Mouse (Mus musculus): Measurements from ENCODE around the gene Aph1a. TPM values are rescaled to one million over a fixed set of nuclear protein-coding genes. Genes with fewer than 3 reads are reported as not detected.
A peak's percentile ranks its signal among the peaks of the same experiment; 100 is the strongest.

The Aph1a gene
- polyA plus RNA-seq, 1 experiment from 2014 or later, result 34.3 TPM

DNA sequence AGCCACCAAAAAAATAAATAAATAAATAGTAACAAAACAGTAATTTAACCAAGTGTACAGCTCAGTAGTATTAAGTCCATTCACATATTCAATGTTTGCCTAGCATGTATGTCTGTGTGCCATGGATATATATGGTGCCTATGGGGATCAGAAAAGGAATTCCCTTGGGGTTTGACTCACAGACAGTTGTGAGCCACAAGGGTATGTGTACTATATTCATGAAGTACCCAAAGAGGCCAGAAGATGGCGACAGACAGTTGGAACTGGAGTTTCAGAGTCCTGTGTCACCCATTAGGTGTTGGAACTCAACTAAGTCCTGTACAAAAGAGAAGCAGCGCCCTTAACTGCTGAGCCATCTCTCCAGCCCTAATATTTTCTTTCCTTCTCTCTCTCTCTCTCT is 32.0 kb upstream of the Aph1a start:
- H3K27me3 ChIP-seq (ENCODE audit: control insufficient read depth, insufficient read depth, low read length), result no peaks in the 10 kb centered on the region
- H3K36me3 ChIP-seq (ENCODE audit: control insufficient read depth, insufficient read depth, low read length), result 0 out of 2 replicates have a peak, but pooled peaks cover 7% of the 10 kb centered on the region
- WGBS, result 33% methylated on average over 2 of the region's 2 CpGs
- H3K4me2 ChIP-seq, result no peak overlapping the region
- H3K4me1 ChIP-seq (ENCODE audit: control insufficient read depth, insufficient read depth, low read length), result no peaks in the 10 kb centered on the region
- H3K9ac ChIP-seq (ENCODE audit: low read length), result no peak overlapping the region
- peak; percentile 65; the same call in 1 of the 2 replicates for ATAC-seq (ENCODE audit: low FRiP score)
- no peak overlapping the region for H3K27ac ChIP-seq (ENCODE audit: low read depth, low read length)
- DNase-seq (ENCODE audit: low spot score, missing footprints), result peak; percentile 95
- H3K4me3 ChIP-seq (ENCODE audit: low read depth, low read length), result no peak overlapping the region
- H3K9me3 ChIP-seq (ENCODE audit: control insufficient read depth, low read length), result no peaks in the 10 kb centered on the region; the same call in 1 of the 2 replicates

DNA sequence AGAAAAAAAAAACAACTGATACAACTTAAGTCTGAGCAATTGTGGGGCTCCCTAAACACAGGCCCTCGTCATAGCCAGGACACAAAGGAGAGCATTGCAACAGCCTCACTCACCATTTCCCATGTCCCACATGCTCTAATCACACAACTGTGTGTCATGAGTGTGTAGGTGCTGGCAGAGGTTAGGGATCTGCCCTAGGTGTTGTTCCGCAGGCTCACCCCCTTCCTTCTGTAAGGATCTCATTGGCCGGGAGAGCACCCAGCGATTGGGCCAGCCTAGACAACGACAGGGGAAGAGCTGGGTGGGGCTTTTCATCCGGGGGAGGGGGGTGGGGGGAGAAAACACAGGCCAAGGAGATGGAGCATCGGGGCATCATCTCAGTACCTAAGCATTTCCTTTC is 30.2 kb upstream of the Aph1a start:
- WGBS, result 79% methylated on average over 7 of the region's 7 CpGs
- H3K4me3 ChIP-seq (ENCODE audit: low read depth, low read length), result no peak overlapping the region
- no peaks in the 10 kb centered on the region for H3K4me1 ChIP-seq (ENCODE audit: control insufficient read depth, insufficient read depth, low read length)
- peaks cover 13% of the 10 kb centered on the region for H3K36me3 ChIP-seq (ENCODE audit: control insufficient read depth, insufficient read depth, low read length)
- no peaks in the 10 kb centered on the region; the same call in 1 of the 2 replicates for H3K9me3 ChIP-seq (ENCODE audit: control insufficient read depth, low read length)
- no peak overlapping the region for H3K4me2 ChIP-seq
- no peak overlapping the region for H3K27ac ChIP-seq (ENCODE audit: low read depth, low read length)
- ATAC-seq (ENCODE audit: low FRiP score) (no peak), DNase-seq (ENCODE audit: low spot score, missing footprints) (no peak)
- no peak overlapping the region for H3K9ac ChIP-seq (ENCODE audit: low read length)
- no peaks in the 10 kb centered on the region for H3K27me3 ChIP-seq (ENCODE audit: control insufficient read depth, insufficient read depth, low read length)

DNA sequence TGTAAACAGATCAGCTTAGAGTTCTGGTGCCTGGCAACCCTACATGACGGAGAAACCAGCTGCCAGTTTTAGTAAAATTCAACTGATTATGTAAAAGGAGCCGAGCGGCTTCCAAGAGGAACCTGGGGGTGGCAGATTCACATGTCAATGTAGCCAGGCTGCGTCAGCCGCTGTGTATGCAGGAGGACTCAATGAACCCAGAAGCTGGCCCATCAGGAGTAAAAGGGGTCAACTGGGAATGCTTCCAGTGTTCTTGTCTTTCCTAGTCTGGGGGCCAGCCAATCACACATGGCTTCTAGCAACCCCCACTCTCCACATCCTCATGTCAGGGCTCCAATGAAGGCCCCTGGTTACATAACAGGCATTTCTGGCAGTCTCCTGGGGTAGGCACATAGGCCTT is 28.7 kb upstream of the Aph1a start:
- WGBS, result 91% methylated on average over 5 of the region's 5 CpGs
- Histone ChIP-seq H3K27ac (ENCODE audit: low read depth, low read length) (no peak overlapping the region), H3K27me3 (ENCODE audit: control insufficient read depth, insufficient read depth, low read length) (no peaks in the 10 kb centered on the region), H3K4me3 (ENCODE audit: low read depth, low read length) (no peak overlapping the region), H3K4me2 (no peak overlapping the region), H3K9me3 (ENCODE audit: control insufficient read depth, low read length) (no peaks in the 10 kb centered on the region; the same call in 1 of the 2 replicates), H3K9ac (ENCODE audit: low read length) (no peak overlapping the region), H3K4me1 (ENCODE audit: control insufficient read depth, insufficient read depth, low read length) (no peaks in the 10 kb centered on the region), H3K36me3 (ENCODE audit: control insufficient read depth, insufficient read depth, low read length) (peaks cover 21% of the 10 kb centered on the region)
- DNase-seq (ENCODE audit: low spot score, missing footprints) (no peak), ATAC-seq (ENCODE audit: low FRiP score) (no peak)

DNA sequence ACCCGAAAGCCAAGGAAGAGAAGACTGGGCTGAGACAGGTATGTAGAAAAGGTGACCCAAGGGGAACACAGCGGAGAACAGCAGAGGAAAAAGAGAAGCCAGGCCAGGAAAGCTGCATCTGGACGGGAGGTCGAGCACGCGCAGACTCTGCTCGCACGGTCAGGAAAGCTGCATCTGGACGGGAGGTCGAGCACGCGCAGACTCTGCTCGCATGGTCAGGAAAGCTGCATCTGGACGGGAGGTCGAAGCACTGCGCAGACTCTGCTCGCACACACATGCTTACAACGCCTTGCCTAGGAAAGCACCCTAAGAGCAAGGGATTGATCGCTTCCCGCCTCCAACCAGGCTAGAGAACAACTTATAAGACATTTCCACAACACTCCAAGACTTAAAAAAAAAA is 28.2 kb upstream of the Aph1a start:
- Histone ChIP-seq H3K36me3 (ENCODE audit: control insufficient read depth, insufficient read depth, low read length) (peaks cover 21% of the 10 kb centered on the region), H3K27me3 (ENCODE audit: control insufficient read depth, insufficient read depth, low read length) (no peaks in the 10 kb centered on the region), H3K4me2 (no peak overlapping the region), H3K4me1 (ENCODE audit: control insufficient read depth, insufficient read depth, low read length) (peaks cover under 1% of the 10 kb centered on the region; the same call in 1 of the 2 replicates), H3K9me3 (ENCODE audit: control insufficient read depth, low read length) (no peaks in the 10 kb centered on the region; the same call in 1 of the 2 replicates), H3K4me3 (ENCODE audit: low read depth, low read length) (no peak overlapping the region), H3K27ac (ENCODE audit: low read depth, low read length) (no peak overlapping the region), H3K9ac (ENCODE audit: low read length) (no peak overlapping the region)
- WGBS, result 92% methylated on average over 20 of the region's 20 CpGs
- DNase-seq (ENCODE audit: low spot score, missing footprints) (no peak), ATAC-seq (ENCODE audit: low FRiP score) (no peak)

DNA sequence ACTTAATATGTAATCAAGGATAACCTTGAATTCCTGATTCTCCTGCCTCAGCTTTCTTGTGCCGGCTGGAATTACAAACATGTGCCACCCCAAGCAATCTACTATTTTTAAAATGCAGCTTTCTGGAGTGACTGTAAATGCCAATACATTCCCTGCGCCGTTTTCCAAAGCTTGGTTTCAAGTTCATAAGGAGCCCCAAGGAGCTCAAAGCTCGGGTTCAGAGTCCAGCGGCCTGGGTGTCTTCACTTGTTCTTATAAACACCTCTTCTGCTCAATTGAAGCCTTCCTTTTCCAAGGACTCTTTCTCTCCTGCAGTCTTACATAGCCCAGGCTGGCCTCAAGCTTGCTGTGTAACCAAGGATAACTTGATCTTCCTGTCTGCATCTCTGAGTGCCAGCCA is 27.7 kb upstream of the Aph1a start:
- peaks cover 5% of the 10 kb centered on the region; the same call in 1 of the 2 replicates for H3K4me1 ChIP-seq (ENCODE audit: control insufficient read depth, insufficient read depth, low read length)
- H3K36me3 ChIP-seq (ENCODE audit: control insufficient read depth, insufficient read depth, low read length), result peaks cover 21% of the 10 kb centered on the region
- no peak overlapping the region for H3K9ac ChIP-seq (ENCODE audit: low read length)
- H3K9me3 ChIP-seq (ENCODE audit: control insufficient read depth, low read length), result no peaks in the 10 kb centered on the region; the same call in 1 of the 2 replicates
- H3K4me3 ChIP-seq (ENCODE audit: low read depth, low read length), result no peak overlapping the region
- 96% methylated on average over 5 of the region's 5 CpGs for WGBS
- H3K27me3 ChIP-seq (ENCODE audit: control insufficient read depth, insufficient read depth, low read length), result no peaks in the 10 kb centered on the region
- no peak overlapping the region for H3K4me2 ChIP-seq
- DNase-seq (ENCODE audit: low spot score, missing footprints), result no peak
- no peak overlapping the region for H3K27ac ChIP-seq (ENCODE audit: low read depth, low read length)
- ATAC-seq (ENCODE audit: low FRiP score), result no peak

DNA sequence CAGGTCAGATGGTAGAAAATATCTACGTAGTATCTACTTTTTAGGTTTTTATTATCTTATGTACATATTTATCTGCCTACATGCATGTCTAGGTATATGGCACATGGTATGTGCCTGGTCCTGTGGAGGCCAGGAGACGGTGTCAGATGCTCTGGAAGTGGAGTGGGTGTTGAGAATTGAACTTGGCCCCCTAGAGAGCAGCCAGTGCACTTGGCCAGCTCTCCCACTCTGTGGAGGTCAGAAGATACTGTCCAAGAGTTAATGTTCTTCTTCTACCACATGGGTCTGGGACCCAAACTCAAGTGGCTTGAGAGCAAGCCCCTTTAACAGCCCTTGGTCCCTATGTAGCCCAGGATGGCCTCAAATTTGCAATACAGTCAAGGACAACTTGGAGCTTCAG is 26.4 kb upstream of the Aph1a start:
- Histone ChIP-seq H3K4me2 (no peak overlapping the region), H3K9me3 (ENCODE audit: control insufficient read depth, low read length) (no peaks in the 10 kb centered on the region), H3K27me3 (ENCODE audit: control insufficient read depth, insufficient read depth, low read length) (no peaks in the 10 kb centered on the region), H3K9ac (ENCODE audit: low read length) (no peak overlapping the region), H3K4me3 (ENCODE audit: low read depth, low read length) (no peak overlapping the region), H3K36me3 (ENCODE audit: control insufficient read depth, insufficient read depth, low read length) (peaks cover 21% of the 10 kb centered on the region), H3K4me1 (ENCODE audit: control insufficient read depth, insufficient read depth, low read length) (peaks cover 11% of the 10 kb centered on the region), H3K27ac (ENCODE audit: low read depth, low read length) (no peak overlapping the region)
- 100% methylated on average over 2 of the region's 2 CpGs for WGBS
- no peak for ATAC-seq (ENCODE audit: low FRiP score)
- no peak for DNase-seq (ENCODE audit: low spot score, missing footprints)

DNA sequence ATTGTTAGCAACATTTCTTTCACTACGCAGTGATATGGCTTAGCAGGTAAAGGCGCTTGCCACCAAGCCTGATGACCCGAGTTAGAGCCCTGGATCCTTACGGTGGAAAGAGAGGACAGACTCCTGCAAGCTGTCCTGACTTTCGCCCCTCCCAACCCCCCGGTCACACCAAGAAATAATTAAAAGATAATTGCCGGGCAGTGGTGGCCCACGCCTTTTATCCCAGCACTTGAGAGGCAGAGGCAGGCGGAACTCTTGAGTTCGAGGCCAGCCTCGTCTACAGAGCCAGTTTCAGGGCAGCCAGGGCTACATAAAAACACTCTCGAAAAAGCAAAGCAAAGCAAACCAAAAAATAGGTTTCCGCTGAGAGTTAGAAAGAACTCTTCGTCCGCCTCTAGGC is 22.8 kb upstream of the Aph1a start:
- no peaks in the 10 kb centered on the region for H3K27me3 ChIP-seq (ENCODE audit: control insufficient read depth, insufficient read depth, low read length)
- no peak overlapping the region for H3K27ac ChIP-seq (ENCODE audit: low read depth, low read length)
- no peak for DNase-seq (ENCODE audit: low spot score, missing footprints)
- H3K9me3 ChIP-seq (ENCODE audit: control insufficient read depth, low read length), result no peaks in the 10 kb centered on the region
- H3K4me2 ChIP-seq, result peak overlapping the region; percentile 63
- H3K4me1 ChIP-seq (ENCODE audit: control insufficient read depth, insufficient read depth, low read length), result peaks cover 12% of the 10 kb centered on the region
- ATAC-seq (ENCODE audit: low FRiP score), result peak; percentile 35
- peaks cover 14% of the 10 kb centered on the region for H3K36me3 ChIP-seq (ENCODE audit: control insufficient read depth, insufficient read depth, low read length)
- 9% methylated on average over 15 of the region's 15 CpGs for WGBS
- H3K9ac ChIP-seq (ENCODE audit: low read length), result peak overlapping the region; percentile 83
- H3K4me3 ChIP-seq (ENCODE audit: low read depth, low read length), result peak overlapping the region; percentile 61

DNA sequence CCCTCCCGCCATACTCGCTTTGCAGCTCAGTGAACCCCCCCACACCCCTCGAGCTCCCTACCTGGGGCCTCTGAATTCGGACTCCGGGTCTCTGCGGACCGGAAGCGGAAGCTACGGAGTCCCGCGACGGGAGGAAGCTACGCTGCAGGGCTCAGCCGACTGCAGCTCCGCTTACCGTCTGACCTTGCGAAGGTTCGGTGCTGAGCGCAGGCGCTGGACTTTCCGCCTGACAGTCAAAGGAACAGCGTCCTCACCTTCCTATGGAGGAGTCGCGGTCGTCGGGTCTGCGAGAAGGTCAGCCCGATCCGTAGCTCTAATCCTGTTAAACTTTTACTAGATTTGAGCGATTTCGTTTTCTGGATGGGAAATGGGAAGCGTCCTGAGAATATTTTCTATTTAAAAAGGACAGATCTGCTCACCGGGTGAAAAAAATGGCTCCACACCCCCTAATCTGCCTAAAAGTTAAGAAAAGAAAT is 22.3 kb upstream of the Aph1a start, which contains the start of gene Mrps21:
Mrps21 (minus strand) TSS at position 128 of the 476 bp plus-strand sequence.
- Histone ChIP-seq H3K4me3 (ENCODE audit: low read depth, low read length) (peak within 1 kb of the TSS; percentile 61), H3K27ac (ENCODE audit: low read depth, low read length) (no peak within 1 kb of the TSS), H3K27me3 (ENCODE audit: control insufficient read depth, insufficient read depth, low read length) (no peaks in the 10 kb centered on the region), H3K9ac (ENCODE audit: low read length) (peak within 1 kb of the TSS; percentile 83), H3K9me3 (ENCODE audit: control insufficient read depth, low read length) (no peaks in the 10 kb centered on the region), H3K4me2 (peak within 1 kb of the TSS; percentile 63), H3K36me3 (ENCODE audit: control insufficient read depth, insufficient read depth, low read length) (peaks cover 14% of the 10 kb centered on the region), H3K4me1 (ENCODE audit: control insufficient read depth, insufficient read depth, low read length) (peaks cover 12% of the 10 kb centered on the region)
- DNase-seq (ENCODE audit: low spot score, missing footprints) (peak; percentile 97), ATAC-seq (ENCODE audit: low FRiP score) (peak; percentile 94)
- under 1% methylated on average over 33 of the region's 33 CpGs for WGBS

DNA sequence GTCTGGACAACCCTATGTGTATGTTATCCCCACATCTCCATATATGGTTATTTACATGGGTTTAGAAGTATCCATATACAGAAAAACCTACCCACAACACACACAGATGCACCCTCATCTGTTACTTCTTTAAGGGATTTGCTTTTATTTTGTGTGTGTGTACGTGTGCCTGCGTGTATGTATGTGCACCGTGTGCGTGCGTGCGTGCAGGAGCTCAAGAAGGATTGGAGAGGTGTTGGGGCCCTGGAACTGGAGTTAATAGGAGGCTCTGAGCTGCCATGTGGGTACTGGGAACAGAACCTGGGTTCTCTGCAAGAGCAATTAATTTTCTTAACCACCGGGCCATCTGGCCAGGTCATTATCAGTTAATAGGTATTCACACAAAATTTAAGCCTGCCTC is 21.7 kb upstream of the Aph1a start:
- H3K27me3 ChIP-seq (ENCODE audit: control insufficient read depth, insufficient read depth, low read length), result no peaks in the 10 kb centered on the region
- peak overlapping the region; percentile 61 for H3K4me3 ChIP-seq (ENCODE audit: low read depth, low read length)
- no peak overlapping the region for H3K27ac ChIP-seq (ENCODE audit: low read depth, low read length)
- H3K9me3 ChIP-seq (ENCODE audit: control insufficient read depth, low read length), result no peaks in the 10 kb centered on the region
- H3K4me2 ChIP-seq, result peak overlapping the region; percentile 63
- DNase-seq (ENCODE audit: low spot score, missing footprints) (no peak), ATAC-seq (ENCODE audit: low FRiP score) (no peak)
- 79% methylated on average over 7 of the region's 7 CpGs for WGBS
- H3K9ac ChIP-seq (ENCODE audit: low read length), result peak overlapping the region; percentile 38; the same call in 1 of the 2 replicates
- peaks cover 14% of the 10 kb centered on the region for H3K36me3 ChIP-seq (ENCODE audit: control insufficient read depth, insufficient read depth, low read length)
- peaks cover 12% of the 10 kb centered on the region for H3K4me1 ChIP-seq (ENCODE audit: control insufficient read depth, insufficient read depth, low read length)

All from midbrain, embryonic 11.5 days (tissue).